ENCODE assay signal across 9 mouse cellular contexts in genomic region chr10:128369218-128369543, GRCm38 (mm10). TPM values are rescaled to one million over a fixed set of nuclear protein-coding genes. Genes with fewer than 3 reads are reported as not detected.
DNase-seq lines count a peak whose midpoint lies in the region; ATAC-seq and TF ChIP-seq lines count a peak whose summit lies in the region.
"Had no signal": no experiment of that assay in that cellular context is flagged by ENCODE, and none has a peak within 500 bp of the region (broad histone marks: within the 10 kb centered on the region; RNA-seq: fewer than 3 reads in every experiment).

No protein-coding gene starts in this region.

- H3K9ac ChIP-seq in liver, adult 2 months (ENCODE audit: low read depth, low read length): peak overlapping the region; percentile 89
- H3K9ac ChIP-seq in embryonic facial prominence, embryonic 12.5 days: peak overlapping the region; percentile 75
- peak overlapping the region; percentile 67 for H3K9ac ChIP-seq in intestine, embryonic 14.5 days (ENCODE audit: low read length)

- H3K79me2 ChIP-seq in liver, adult 2 months (ENCODE audit: control insufficient read depth, insufficient read depth, low read length): peaks cover 5% of the 10 kb centered on the region; the same call in 1 of the 2 replicates
- H3K79me2 ChIP-seq in myocyte (ENCODE audit: control insufficient read depth, insufficient read depth): no peaks in the 10 kb centered on the region

- peaks cover 2% of the 10 kb centered on the region; the same call in 1 of the 2 replicates for H3K36me3 ChIP-seq in liver, adult 2 months (ENCODE audit: control insufficient read depth, insufficient read depth, low read length)
- H3K36me3 ChIP-seq in embryonic facial prominence, embryonic 12.5 days: peaks cover 16% of the 10 kb centered on the region; the same call in 1 of the 2 replicates
- H3K36me3 ChIP-seq in intestine, embryonic 14.5 days (ENCODE audit: control insufficient read depth, insufficient read depth, low read length): peaks cover 12% of the 10 kb centered on the region
- peaks cover 12% of the 10 kb centered on the region for H3K36me3 ChIP-seq in myocyte (ENCODE audit: control insufficient read depth, insufficient read depth)

- no peak for TF ChIP-seq POLR2A in liver, adult 2 months (IDR thresholded peaks at IDR 0.05; ENCODE audit: extremely low read depth, insufficient read depth, low read length)
- no peak for TF ChIP-seq POLR2A in myocyte (IDR thresholded peaks at IDR 0.05; ENCODE audit: insufficient read length, low read depth)

- peak overlapping the region; percentile 86 for H3K4me3 ChIP-seq in liver, adult 2 months (ENCODE audit: insufficient read depth, low read depth, low read length)
- H3K4me3 ChIP-seq in embryonic facial prominence, embryonic 12.5 days: peak overlapping the region; percentile 73
- peak overlapping the region; percentile 74 for H3K4me3 ChIP-seq in intestine, embryonic 14.5 days (ENCODE audit: low read depth, low read length)
- peak overlapping the region; percentile 58 for H3K4me3 ChIP-seq in myocyte

- peak overlapping the region; percentile 91 for H3K4me2 ChIP-seq in embryonic facial prominence, embryonic 12.5 days (replicated peaks)
- H3K4me2 ChIP-seq in intestine, embryonic 14.5 days (ENCODE audit: low read length): peak overlapping the region; percentile 91
- H3K4me2 ChIP-seq in myocyte (ENCODE audit: low read depth): peak overlapping the region; percentile 82

- no peak for ATAC-seq in embryonic facial prominence, embryonic 12.5 days (ENCODE audit: insufficient number of reproducible peaks, insufficient read depth, low FRiP score, low TSS enrichment)
- ATAC-seq in intestine, embryonic 14.5 days (replicated peaks; ENCODE audit: low FRiP score, low TSS enrichment, low read depth): no peak
- ATAC-seq in inflammation-experienced regulatory T-cells, adult 6 months: no peak

- no peaks in the 10 kb centered on the region for H3K27me3 ChIP-seq in liver, adult 2 months (ENCODE audit: control insufficient read depth, insufficient read depth, low read length)
- no peaks in the 10 kb centered on the region for H3K27me3 ChIP-seq in embryonic facial prominence, embryonic 12.5 days
- no peaks in the 10 kb centered on the region for H3K27me3 ChIP-seq in intestine, embryonic 14.5 days (replicated peaks; ENCODE audit: control insufficient read depth, insufficient read depth, low read length)
- no peaks in the 10 kb centered on the region for H3K27me3 ChIP-seq in myocyte (ENCODE audit: control insufficient read depth, insufficient read depth, insufficient read length)

- peaks cover 13% of the 10 kb centered on the region for H3K4me1 ChIP-seq in liver, adult 2 months (ENCODE audit: control insufficient read depth, insufficient read depth, low read length)
- H3K4me1 ChIP-seq in embryonic facial prominence, embryonic 12.5 days: peaks cover 8% of the 10 kb centered on the region
- peaks cover 10% of the 10 kb centered on the region for H3K4me1 ChIP-seq in intestine, embryonic 14.5 days (replicated peaks; ENCODE audit: control insufficient read depth, insufficient read depth, low read length)

- no peak for TF ChIP-seq CTCF in liver, adult 2 months (IDR thresholded peaks at IDR 0.05; ENCODE audit: low read depth, low read length)

- DNase-seq in liver, adult 2 months (ENCODE audit: extremely low read depth, low read depth, low spot score): no peak
- DNase-seq in liver (no peak), MN1 (ENCODE audit: low spot score) (no peak)
- DNase-seq in intestine, embryonic 14.5 days (ENCODE audit: low spot score): no peak
- no peak for DNase-seq in adrenal gland, postnatal 25 days

- H3K9me3 ChIP-seq in embryonic facial prominence, embryonic 12.5 days: no peaks in the 10 kb centered on the region
- H3K9me3 ChIP-seq in intestine, embryonic 14.5 days (ENCODE audit: control insufficient read depth, low read length): no peaks in the 10 kb centered on the region

- peak overlapping the region; percentile 84 for H3K27ac ChIP-seq in liver, adult 2 months (replicated peaks; ENCODE audit: insufficient read depth, low read depth, low read length)
- peak overlapping the region; percentile 94 for H3K27ac ChIP-seq in embryonic facial prominence, embryonic 12.5 days
- H3K27ac ChIP-seq in intestine, embryonic 14.5 days (ENCODE audit: low read depth): peak overlapping the region; percentile 93

- peak overlapping the region; percentile 69 for H3ac ChIP-seq in myocyte (ENCODE audit: control insufficient read depth, insufficient read length)

- 4% methylated on average over 9 of the region's 9 CpGs for WGBS in liver, adult 2 months
- WGBS in embryonic facial prominence, embryonic 12.5 days: 4% methylated on average over 9 of the region's 9 CpGs
- 6% methylated on average over 9 of the region's 9 CpGs for WGBS in intestine, embryonic 14.5 days

TF ChIP-seq in myocyte, 11 proteins besides CTCF, POLR2A, EP300 and RAD21:
- peak in 1 of 3 experiments; percentile 46 for TF ChIP-seq MYOD1 (IDR thresholded peaks at IDR 0.05; ENCODE audit: control insufficient read depth in 1 of 3, insufficient read length in 2 of 3, low read depth in 2 of 3)
- TF ChIP-seq POLR2AphosphoS2 (IDR thresholded peaks at IDR 0.05; ENCODE audit: insufficient read length, low read depth): no peak
- TF ChIP-seq REST (IDR thresholded peaks at IDR 0.05; ENCODE audit: insufficient read depth, insufficient read length): no peak

RNA-seq across cellular contexts. Expression of gene Coq10a, which starts 0.4 kb away (rescaled TPM):
- 19.9 and 20.7 TPM in 2 replicates for total RNA-seq in liver, adult 2 months (2014; rRNA removed)
- polyA plus RNA-seq in liver, adult 2 months (2012; rRNA removed): 57.9 and 65.7 TPM in 2 replicates
- 15.0 and 17.9 TPM in 2 replicates for polyA plus RNA-seq in embryonic facial prominence, embryonic 12.5 days (2016; fragmentation: Nextera tagmentation; extraction: Ambion mirVana)
- 11.0 and 15.7 TPM in 2 replicates for polyA plus RNA-seq in intestine, embryonic 14.5 days (2014; fragmentation: Nextera tagmentation; extraction: Ambion mirVana)
- polyA plus RNA-seq in myocyte (2012; fragmentation: generic; extraction: Trizol): 61.2 TPM
- polyA plus RNA-seq in inflammation-experienced regulatory T-cells, adult 6 months (2017; shearing (Covaris generic)): 10 to 100 TPM; 12.8 to 19.9 (median 17.3) TPM
- total RNA-seq in adrenal gland, postnatal 25 days (2021): 74.4 and 80.2 TPM in 2 replicates

RNA-seq across cellular contexts. Expression of gene Ankrd52, which starts 7.7 kb away (rescaled TPM):
- 5.6 and 9.3 TPM in 2 replicates for total RNA-seq in liver, adult 2 months (2014; rRNA removed)
- polyA plus RNA-seq in liver, adult 2 months (2012; rRNA removed): 11.8 and 14.8 TPM in 2 replicates
- 14.8 and 15.4 TPM in 2 replicates for polyA plus RNA-seq in embryonic facial prominence, embryonic 12.5 days (2016; fragmentation: Nextera tagmentation; extraction: Ambion mirVana)
- polyA plus RNA-seq in intestine, embryonic 14.5 days (2014; fragmentation: Nextera tagmentation; extraction: Ambion mirVana): 12.1 and 13.3 TPM in 2 replicates
- 30.8 TPM for polyA plus RNA-seq in myocyte (2012; fragmentation: generic; extraction: Trizol)
- 1 to 10 TPM; 1.7 to 6.7 (median 3.6) TPM for polyA plus RNA-seq in inflammation-experienced regulatory T-cells, adult 6 months (2017; shearing (Covaris generic))
- total RNA-seq in adrenal gland, postnatal 25 days (2021): 72.3 and 75.1 TPM in 2 replicates

RNA-seq across cellular contexts. Expression of gene Cs, which starts 31.6 kb away (rescaled TPM):
- total RNA-seq in liver, adult 2 months (2014; rRNA removed): 57.1 and 60.1 TPM in 2 replicates
- polyA plus RNA-seq in liver, adult 2 months (2012; rRNA removed): 99.6 and 115 TPM in 2 replicates
- 191 TPM in 2 replicates for polyA plus RNA-seq in embryonic facial prominence, embryonic 12.5 days (2016; fragmentation: Nextera tagmentation; extraction: Ambion mirVana)
- polyA plus RNA-seq in intestine, embryonic 14.5 days (2014; fragmentation: Nextera tagmentation; extraction: Ambion mirVana): 244 and 254 TPM in 2 replicates
- polyA plus RNA-seq in myocyte (2012; fragmentation: generic; extraction: Trizol): 253 TPM
- 100 to 1,000 TPM; 138 to 155 (median 155) TPM for polyA plus RNA-seq in inflammation-experienced regulatory T-cells, adult 6 months (2017; shearing (Covaris generic))
- total RNA-seq in adrenal gland, postnatal 25 days (2021): 287 and 317 TPM in 2 replicates

RNA-seq across cellular contexts. Expression of gene Slc39a5, which starts 31.8 kb away (rescaled TPM):
- total RNA-seq in liver, adult 2 months (2014; rRNA removed): 2.4 and 3.2 TPM in 2 replicates
- 2.0 and 8.9 TPM in 2 replicates for polyA plus RNA-seq in liver, adult 2 months (2012; rRNA removed)
- 0.33 TPM in 1 of 2 replicates, not detected in the other for polyA plus RNA-seq in embryonic facial prominence, embryonic 12.5 days (2016; fragmentation: Nextera tagmentation; extraction: Ambion mirVana)
- 47.6 and 56.7 TPM in 2 replicates for polyA plus RNA-seq in intestine, embryonic 14.5 days (2014; fragmentation: Nextera tagmentation; extraction: Ambion mirVana)
- polyA plus RNA-seq in myocyte (2012; fragmentation: generic; extraction: Trizol): not detected
- not detected for polyA plus RNA-seq in inflammation-experienced regulatory T-cells, adult 6 months (2017; shearing (Covaris generic))
- total RNA-seq in adrenal gland, postnatal 25 days (2021): not detected in 2 replicates
- total RNA-seq: hematopoietic stem cell, adult 5-6 weeks had no signal

RNA-seq across cellular contexts. Expression of gene Nabp2, which starts 42.1 kb away (rescaled TPM):
- total RNA-seq in liver, adult 2 months (2014; rRNA removed): 12.9 and 17.0 TPM in 2 replicates
- 22.3 and 27.9 TPM in 2 replicates for polyA plus RNA-seq in liver, adult 2 months (2012; rRNA removed)
- 67.6 and 70.1 TPM in 2 replicates for polyA plus RNA-seq in embryonic facial prominence, embryonic 12.5 days (2016; fragmentation: Nextera tagmentation; extraction: Ambion mirVana)
- polyA plus RNA-seq in intestine, embryonic 14.5 days (2014; fragmentation: Nextera tagmentation; extraction: Ambion mirVana): 94.7 and 99.1 TPM in 2 replicates
- polyA plus RNA-seq in myocyte (2012; fragmentation: generic; extraction: Trizol): 115 TPM
- 10 to 100 TPM; 68.8 to 87.0 (median 73.8) TPM for polyA plus RNA-seq in inflammation-experienced regulatory T-cells, adult 6 months (2017; shearing (Covaris generic))
- 74.6 and 75.0 TPM in 2 replicates for total RNA-seq in adrenal gland, postnatal 25 days (2021)
